Mouse (Mus musculus): ENCODE results near the gene Slc26a9.

Slc26a9 gene

DNA sequence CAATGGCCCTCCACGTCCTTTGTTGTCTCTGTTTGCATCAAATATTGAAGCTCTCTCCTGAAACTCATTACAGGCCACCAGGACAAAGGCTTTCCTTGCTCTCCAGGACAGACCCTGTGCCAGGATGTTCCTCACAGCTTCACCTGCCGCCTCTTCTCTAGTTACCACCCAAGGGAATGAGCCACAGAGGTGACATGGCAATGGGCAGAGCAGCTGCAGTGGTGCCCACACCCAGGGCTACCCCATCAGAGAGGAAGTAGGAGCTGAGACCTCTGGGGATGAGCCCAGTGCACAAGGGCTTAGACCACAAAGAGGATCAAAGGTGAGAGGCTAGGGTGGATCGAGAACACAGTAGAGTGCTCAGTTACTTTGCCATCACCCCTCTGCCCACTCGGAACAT is 20.3 kb upstream of the Slc26a9 start:
- ChIA-PET POLR2A (interaction anchor here in 2 of 4 experiments (0.7 to 1.3 kb wide), 3 partner anchors 21 to 23 kb away, joined by 3 to 4 read pairs (median 4); no protein-coding TSS in a partner anchor), CTCF (interaction anchor here in 3 of 4 experiments (0.6 to 2.8 kb wide), 4 partner anchors 9 to 323 kb away, joined by 3 to 9 read pairs (median 8); no protein-coding TSS in a partner anchor)

DNA sequence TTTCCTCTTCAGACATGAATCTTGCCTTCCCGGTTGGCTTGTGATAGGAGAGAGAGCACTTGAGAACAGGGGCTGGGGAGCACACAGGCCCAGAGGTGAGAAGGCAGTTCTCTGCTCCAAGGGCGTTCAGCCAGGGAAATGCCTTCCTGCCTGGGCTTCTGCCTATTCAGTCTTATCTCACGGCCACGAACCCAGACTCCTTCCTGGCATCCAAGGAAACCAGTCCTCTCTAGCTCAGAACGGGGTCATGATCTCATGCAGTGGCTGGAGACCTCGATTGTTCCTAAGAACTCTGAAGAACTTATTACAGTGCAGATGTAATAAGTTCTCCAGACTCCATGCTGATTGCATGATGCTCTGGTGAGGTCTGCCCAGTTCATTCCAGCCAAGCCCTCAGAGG is 17.2 kb upstream of the Slc26a9 start:
- CTCF ChIA-PET: interaction anchor here in 3 of 4 experiments (0.6 to 2.0 kb wide), 5 partner anchors 11 to 140 kb away, joined by 3 to 11 read pairs (median 4); partner anchors contain the start of gene Rab29 (in 1 of the 3)

DNA sequence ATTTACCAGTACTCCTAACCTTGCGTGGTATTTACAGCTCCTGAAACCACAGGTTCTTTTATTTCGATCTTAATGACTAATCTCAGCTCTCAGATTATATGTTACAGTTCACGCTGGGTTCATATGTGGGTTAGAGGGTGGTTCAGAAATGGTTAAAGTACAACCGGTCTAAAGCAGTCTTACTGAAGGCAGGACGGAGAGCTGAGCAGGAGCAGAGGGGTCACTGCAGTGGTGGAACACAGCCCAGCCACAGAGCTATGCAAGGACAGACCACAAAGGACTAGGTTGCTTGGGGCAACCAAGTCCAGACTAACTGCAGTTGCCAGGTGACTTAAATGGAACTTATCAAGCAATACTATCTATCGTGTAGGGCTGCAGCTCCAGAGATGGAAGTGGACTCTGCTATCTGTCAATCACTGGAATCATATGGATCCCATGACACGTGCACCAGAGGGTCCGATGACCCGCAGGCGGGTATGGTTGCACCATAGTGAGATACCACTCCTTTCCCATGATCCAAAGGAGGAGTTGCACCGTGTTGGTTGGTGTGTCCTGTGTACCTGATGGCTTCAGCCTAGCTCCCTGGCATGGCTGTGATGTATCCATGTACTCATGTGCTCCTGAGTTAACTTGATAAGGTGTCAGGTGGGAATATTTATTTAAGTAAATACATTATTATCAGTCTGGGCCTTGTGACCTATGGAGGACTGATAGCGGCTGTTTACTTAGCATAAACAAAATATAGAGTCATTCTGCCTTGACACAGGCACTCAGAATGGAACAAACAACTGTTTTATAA is 13.0 kb upstream of the Slc26a9 start:
- CTCF ChIA-PET: interaction anchor here in 3 of 4 experiments (0.6 to 1.9 kb wide), 6 partner anchors 16 to 635 kb away, joined by 3 to 13 read pairs (median 4); no protein-coding TSS in a partner anchor
- POLR2A ChIA-PET: interaction anchor here in 3 of 4 experiments (1.1 to 1.9 kb wide), 3 partner anchors 11 to 203 kb away, joined by 3 to 13 read pairs (median 6); partner anchors contain the start of genes Fam72a (in 1 of the 3) and Srgap2 (in 1 of the 3)

More for the DNA sequence above, 17.2 kb upstream of the Slc26a9 start:
- POLR2A ChIA-PET: interaction anchor here in 1 of 4 experiments (1.0 to 1.9 kb wide), 4 partner anchors 10 to 237 kb away, joined by 3 to 6 read pairs (median 4); partner anchors contain the start of gene Slc26a9

DNA sequence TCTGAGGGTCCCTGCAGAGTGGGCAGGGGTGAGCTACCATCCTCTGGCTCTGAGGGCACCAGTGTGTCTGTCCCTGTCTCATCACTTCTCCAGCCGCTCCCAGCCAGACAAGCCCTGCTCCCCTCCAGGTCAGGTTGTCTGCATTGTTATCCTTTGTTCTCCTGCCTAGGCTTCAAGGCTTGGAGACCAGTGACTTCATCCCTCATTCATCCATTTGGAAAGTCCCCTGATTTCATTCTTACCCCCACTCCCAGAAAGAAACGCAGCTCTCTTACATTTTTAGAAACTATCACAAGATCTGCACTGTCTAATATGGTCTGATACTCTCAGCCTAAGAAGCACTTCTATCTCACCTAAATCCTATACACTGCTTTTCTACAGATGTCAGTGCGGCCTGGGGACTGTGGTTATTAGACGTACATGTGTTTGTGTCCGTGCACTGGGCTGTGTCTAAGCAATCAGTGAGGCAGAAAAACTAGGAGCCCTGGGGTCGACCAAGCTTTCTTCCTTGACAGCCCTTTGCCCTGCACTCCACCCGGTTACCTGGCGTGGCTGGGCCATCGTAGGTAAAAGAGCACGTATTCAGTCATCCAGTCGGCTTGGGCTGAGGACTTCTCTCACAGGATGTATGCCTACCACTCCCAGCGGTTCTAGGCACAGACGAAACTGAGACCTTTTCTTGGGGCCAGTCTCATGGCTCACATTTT is 10.2 kb upstream of the Slc26a9 start:
- POLR2A ChIA-PET: interaction anchor here in 3 of 4 experiments (0.5 to 0.8 kb wide), 4 partner anchors 8 to 80 kb away, joined by 3 to 7 read pairs (median 6); no protein-coding TSS in a partner anchor
- CTCF ChIA-PET: interaction anchor here in 2 of 4 experiments (0.5 to 1.0 kb wide), 3 partner anchors 19 to 702 kb away, joined by 3 to 5 read pairs (median 3); no protein-coding TSS in a partner anchor

DNA sequence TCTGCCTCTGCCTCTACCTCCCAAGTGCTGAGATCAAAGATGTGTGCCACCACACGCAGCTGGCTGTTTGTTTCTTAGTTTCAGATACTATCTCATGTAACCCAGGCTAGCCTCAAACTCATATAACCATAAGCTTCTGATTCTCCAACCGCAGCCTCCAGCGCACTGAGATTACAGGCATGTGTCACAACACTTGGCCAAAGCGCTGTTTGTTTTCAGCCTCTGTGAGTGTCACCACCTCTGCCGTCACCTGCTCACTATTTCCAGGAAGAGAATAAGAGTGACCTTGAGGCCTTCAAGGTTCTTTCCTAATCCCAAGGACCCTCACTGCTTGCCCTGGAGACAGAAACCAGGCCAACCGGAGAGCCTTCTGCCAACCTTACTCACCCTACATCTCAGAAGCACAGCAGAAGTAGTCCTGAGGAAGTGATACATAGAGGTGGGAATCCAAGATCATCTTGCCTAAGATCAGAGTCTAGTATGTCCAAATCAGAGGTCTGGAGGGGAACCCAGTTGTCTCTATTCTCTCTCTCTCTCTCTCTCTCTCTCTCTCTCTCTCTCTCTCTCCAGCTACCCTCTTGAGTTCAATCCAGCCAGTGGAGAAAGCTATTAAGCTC is 9.1 kb upstream of the Slc26a9 start:
- ChIA-PET CTCF (no interaction called here), POLR2A (interaction anchor here in 1 of 4 experiments (0.8 kb wide), 1 partner anchor 15 kb away, joined by 7 read pairs; no protein-coding TSS in a partner anchor)

DNA sequence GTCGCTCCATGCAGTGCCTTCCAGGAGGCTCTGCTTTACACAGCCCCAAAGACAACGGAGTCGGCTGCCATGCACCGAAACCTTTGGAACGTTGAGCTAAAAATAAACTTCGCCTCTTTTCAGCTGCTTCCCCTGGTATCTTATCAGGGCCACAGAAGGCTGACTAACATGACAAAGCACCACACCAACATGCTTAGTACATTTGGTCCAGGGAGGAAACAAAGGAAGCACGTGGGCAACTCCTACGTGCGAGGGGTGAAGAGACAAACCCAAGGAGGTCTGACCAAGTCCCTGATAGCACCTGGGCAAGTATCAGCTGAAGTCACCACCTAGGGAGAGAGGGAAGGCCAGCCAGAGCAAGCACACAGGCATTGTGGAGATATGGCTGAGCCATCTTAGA is 7.3 kb upstream of the Slc26a9 start:
- ChIA-PET CTCF (interaction anchor here in 3 of 4 experiments (1.1 to 1.4 kb wide), 3 partner anchors 21 to 22 kb away, joined by 3 to 5 read pairs (median 3); no protein-coding TSS in a partner anchor), POLR2A (interaction anchor here in 1 of 4 experiments (1.4 kb wide), 1 partner anchor 11 kb away, joined by 4 read pairs; no protein-coding TSS in a partner anchor)

DNA sequence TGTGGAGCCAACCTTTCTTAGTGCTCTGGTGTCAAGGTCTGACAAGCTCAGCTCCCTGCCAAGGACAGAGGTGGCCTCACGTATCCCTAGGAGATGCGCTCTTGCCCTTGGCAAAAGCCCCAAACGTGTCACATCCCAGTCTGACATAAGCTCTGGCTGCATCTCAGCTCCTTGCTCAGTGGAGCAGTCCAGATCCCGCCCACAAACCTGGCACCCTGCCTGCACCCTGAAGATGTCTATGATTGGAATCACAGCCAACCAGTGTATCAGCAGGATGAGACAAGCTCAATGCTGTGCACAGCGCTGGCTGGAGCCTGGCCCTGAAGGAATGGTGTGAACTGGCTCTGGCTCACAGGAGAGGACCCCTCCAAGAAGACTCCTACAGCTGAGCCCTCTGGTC is 6.6 kb upstream of the Slc26a9 start:
- CTCF ChIA-PET: interaction anchor here in 3 of 4 experiments (1.1 to 1.4 kb wide), 3 partner anchors 22 to 23 kb away, joined by 3 to 5 read pairs (median 3); no protein-coding TSS in a partner anchor
- POLR2A ChIA-PET: interaction anchor here in 2 of 4 experiments (0.6 to 1.4 kb wide), 3 partner anchors 11 to 122 kb away, joined by 3 to 4 read pairs (median 3); no protein-coding TSS in a partner anchor

DNA sequence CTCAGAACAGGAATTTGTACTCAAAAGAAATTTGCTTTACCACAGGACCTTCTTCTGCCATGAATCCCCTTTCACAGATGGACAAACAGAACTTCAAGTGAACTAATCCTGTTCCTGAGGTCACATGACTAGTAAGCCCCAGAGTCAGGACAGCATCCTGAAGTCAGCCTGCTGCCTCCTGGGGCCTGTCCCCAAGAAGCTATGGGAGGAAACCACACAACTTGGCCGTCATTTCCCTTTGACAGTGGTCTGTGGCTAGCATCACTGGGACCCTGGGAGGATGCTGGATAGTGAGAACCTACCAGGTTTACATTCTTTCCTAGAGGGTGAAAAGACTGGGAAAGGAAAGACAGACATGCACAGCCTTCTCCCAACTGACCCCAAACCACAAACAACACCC is 5.1 kb upstream of the Slc26a9 start:
- ChIA-PET POLR2A (no interaction called here), CTCF (no interaction called here)

DNA sequence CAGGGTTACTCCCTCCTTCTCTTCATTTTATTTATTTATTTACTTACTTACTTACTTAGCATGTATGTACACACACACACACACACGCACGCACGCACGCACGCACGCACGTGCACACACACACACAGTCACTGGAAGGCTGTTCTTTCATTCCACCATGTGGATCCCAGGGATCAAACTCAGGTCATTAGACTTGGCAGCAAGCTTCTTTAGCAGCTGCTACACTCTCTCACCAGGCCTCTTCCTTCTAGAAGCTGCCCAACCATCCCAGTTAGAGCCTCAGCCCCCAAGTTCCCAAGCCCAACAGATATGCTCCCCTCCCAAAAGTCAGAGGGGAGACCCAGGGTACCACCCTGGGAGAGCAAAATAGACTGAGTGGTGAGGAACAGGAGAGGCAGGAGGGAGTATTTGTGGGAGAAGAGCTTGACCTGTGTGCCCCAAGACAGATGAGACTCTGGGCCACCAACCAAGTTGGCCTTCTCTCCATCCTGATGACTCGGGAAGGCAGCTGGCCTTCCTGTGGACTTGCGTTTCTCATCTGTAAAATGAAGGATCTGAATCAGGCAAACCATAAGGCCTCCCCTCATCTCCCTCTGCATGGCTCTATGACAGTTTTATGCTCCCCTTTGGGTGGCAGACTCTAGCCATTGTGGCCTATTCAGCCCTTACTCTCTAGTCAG is 4.2 kb upstream of the Slc26a9 start:
- ChIA-PET POLR2A (interaction anchor here in 3 of 4 experiments (0.6 to 1.6 kb wide), 7 partner anchors 11 to 224 kb away, joined by 3 to 7 read pairs (median 4); no protein-coding TSS in a partner anchor), CTCF (interaction anchor here in 2 of 4 experiments (0.7 to 1.4 kb wide), 3 partner anchors 25 to 75 kb away, joined by 3 read pairs; no protein-coding TSS in a partner anchor)

DNA sequence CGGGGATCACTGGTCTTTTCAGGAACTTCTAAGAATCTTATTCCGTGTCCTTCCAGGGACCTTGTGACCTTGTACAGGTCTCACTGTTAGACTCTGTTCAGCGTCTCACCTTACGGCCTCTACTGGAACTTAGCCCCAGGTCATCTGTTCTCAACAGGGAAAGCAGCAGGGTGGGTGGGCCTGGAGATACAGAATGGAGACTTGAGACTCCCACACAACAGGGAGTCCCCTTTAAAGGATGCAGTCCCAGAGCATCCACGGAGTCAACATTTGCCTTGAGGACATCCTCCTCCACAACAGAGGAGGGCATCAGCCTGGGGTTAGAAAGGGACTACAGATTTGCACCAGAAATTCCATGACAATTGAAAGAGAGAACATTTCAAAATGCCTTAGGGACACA is 1.6 kb downstream of the Slc26a9 start:
- POLR2A ChIA-PET: interaction anchor here in 2 of 4 experiments (1.1 to 2.0 kb wide), 3 partner anchors 22 to 26 kb away, joined by 3 to 4 read pairs (median 3); no protein-coding TSS in a partner anchor
- CTCF ChIA-PET: interaction anchor here (0.8 to 2.0 kb wide), 4 partner anchors 31 to 33 kb away, joined by 3 to 10 read pairs (median 6); no protein-coding TSS in a partner anchor

DNA sequence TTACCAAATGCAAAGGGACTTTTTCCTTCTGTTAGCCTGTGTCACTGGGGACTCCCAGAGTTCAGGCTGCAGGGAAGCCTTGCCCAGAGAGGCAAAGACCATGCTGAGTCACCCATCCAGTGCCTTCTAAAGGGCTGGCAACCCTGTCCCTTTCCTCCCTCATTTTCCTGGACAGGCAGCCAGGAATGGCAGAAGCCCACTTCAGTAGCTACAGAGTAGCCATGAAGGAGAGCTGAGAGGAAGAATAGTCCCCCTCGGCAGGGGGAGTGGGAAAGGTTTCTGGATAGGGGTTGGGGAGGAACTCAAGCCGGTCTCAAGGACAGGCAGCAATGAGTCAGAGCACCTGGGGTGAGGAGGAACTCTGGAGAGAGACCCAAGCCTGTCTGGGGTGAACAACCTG is 3.9 kb downstream of the Slc26a9 start:
- ChIA-PET POLR2A (interaction anchor here in 1 of 4 experiments (1.0 kb wide), 1 partner anchor 27 kb away, joined by 3 read pairs; no protein-coding TSS in a partner anchor), CTCF (interaction anchor here (0.5 to 2.0 kb wide), 6 partner anchors 16 to 397 kb away, joined by 3 to 9 read pairs (median 3); no protein-coding TSS in a partner anchor)

DNA sequence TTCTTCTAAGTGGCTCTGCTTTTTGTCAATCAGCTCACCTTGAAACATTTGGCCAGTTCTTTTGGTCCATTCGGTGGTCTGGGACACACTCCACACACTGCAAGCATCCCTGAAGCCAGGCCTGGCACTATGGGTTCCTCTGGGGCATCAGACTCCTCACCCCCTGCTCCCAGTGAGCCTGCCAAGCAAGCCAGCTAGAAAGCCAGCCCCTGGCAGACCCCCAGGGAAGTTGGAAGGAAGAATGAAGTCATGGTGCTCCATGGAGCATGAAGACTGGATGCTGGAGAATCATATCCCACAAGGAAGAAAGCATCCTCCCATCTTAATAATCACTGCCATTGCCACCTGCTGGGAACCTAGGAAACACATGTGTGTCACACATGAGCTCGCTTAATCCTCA is 4.8 kb downstream of the Slc26a9 start:
- CTCF ChIA-PET: interaction anchor here in 1 of 4 experiments (0.5 kb wide), 1 partner anchor 398 kb away, joined by 3 read pairs; no protein-coding TSS in a partner anchor
- POLR2A ChIA-PET: interaction anchor here in 1 of 4 experiments (1.4 kb wide), 1 partner anchor 14 kb away, joined by 3 read pairs; no protein-coding TSS in a partner anchor

DNA sequence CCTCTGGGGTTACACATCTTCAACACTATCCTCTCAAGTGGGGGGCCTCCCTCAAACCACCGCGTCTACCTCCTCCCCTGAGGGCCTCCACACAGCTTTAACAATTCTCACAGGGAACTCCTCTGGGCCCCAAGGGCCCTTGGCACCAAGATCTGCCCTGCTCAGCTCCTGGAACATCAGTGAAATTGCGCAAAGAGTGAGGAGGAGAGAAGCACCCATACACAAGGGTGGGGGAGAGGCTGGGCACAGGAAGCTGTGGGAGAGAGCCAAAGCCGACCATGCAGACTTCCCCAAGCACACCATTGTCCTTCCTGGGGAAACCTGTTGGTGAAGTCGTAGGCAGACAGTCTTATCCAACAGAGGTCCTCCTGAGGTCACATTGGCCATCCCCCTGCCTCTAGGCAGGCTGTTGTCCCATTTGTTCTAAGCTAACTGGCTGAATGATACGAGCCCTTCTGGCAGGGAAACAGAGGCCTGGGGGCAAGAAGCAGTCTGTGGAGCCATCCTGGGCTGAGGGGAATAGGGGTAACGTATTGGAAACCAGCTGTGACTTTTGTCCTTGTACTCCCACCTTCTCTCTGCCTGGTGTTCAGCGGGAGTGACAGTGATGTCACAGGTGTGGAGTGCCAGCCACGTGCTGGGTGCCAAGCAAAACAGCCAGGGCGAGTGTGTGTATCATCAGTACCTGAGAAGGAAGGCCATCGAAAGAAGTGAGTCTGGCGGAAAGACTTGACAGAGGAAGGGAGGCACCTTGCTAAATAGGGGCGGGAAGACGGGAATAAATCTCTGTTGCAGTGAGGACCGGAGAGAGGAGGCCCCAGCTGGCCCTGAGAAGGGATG is 6.1 kb downstream of the Slc26a9 start:
- ChIA-PET CTCF (interaction anchor here in 1 of 4 experiments (0.9 kb wide), 1 partner anchor 38 kb away, joined by 6 read pairs; no protein-coding TSS in a partner anchor), POLR2A (interaction anchor here in 2 of 4 experiments (1.1 to 1.5 kb wide), 5 partner anchors 10 to 78 kb away, joined by 3 to 4 read pairs (median 4); partner anchors contain the start of gene Slc41a1 (in 1 of the 2))

DNA sequence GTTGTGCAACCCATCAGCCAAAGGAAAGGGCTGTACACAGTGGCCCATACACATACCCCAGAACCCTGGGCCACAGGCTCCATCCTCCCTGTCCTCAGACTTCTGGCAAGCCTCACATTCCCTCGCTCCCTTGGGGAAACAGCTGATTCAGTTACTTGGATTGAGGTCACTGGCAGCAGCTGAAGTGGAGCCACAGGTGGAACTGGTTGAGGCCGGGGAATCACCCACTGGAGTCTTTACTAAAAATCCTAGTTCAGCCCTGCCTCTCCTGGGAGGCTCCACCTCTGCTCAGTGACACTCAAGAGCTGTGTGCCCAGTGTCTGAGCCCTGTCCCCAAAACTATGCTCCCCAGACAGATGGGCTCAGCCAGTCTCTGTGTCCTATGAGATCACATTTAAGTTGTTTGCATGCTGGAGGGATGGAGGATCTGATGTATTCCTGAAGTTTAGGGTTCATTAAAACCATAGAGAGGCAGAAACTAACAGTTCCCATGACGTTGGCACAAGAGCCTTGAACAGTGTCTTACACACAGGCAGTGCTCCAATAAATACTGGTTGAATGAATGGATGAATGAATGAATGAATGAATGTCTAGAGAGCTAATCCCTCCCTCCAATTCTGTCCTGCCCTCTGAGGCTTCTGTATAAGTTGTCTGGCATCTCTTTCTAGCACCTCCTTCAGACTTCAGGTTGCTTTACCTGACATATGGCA is 7.5 kb downstream of the Slc26a9 start:
- CTCF ChIA-PET: no interaction called here
- POLR2A ChIA-PET: interaction anchor here in 2 of 4 experiments (0.5 to 1.2 kb wide), 2 partner anchors 10 to 11 kb away, joined by 3 to 5 read pairs; no protein-coding TSS in a partner anchor

DNA sequence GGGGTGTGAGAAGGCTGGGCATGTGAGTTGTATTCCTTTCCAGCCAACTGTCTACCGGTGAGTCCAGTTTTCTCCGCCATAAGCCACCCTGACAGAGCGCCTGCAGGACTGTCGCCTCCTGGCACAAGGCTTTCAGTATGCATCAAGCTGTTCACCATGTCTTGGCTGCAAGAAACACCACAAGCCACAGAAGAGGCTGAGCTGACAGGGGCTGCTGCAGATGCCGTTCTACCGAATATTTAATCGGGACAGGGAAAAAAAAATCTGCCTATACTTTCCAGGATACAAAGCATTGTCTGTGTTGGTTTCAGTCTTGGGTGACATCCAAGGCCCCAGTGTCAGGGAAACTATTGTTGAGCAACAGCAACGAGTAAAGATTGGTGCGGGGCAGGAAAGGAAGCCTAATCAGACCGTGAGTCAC is 8.1 kb downstream of the Slc26a9 start:
- ChIA-PET POLR2A (no interaction called here), CTCF (no interaction called here)
